Mouse (Mus musculus): ENCODE results near the gene Hhat.

DNA sequence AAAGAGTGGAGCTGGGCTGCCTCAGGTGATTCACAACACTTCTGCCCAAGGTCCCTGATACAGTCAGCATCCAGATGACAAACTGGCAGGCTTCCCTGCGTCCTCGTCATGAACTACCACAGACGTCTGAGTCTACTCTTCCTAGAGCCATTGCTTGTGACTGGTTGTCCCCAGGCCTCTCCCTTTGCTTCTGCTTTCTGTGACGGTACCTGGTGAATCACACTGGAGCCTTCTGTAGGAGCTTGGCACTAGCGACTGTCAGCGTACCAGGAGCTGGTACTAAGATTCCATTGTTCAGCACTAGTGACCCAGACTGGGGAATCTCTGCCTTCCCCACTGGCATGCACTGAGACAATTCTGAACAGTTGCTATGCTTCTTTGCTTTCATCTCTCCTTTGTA, 297.9 kb downstream of the Hhat start:
- no peak for TF ChIP-seq POLR2A (IDR thresholded peaks at IDR 0.05; ENCODE audit: control insufficient read depth, low read depth, low read length)
- no peak for TF ChIP-seq CTCF (IDR thresholded peaks at IDR 0.05; ENCODE audit: control insufficient read depth, insufficient read depth, insufficient replicate concordance, low read depth, low read length)

All from testis, adult 2 months (tissue).